Mouse (Mus musculus) kidney, adult 8-10 months (tissue): ENCODE measurements around the gene Crybg2.

Experiments used
- DNase-seq, 2 experiments: peaks; one replicate each; pipeline ENCODE4 v3.0.0; 2022

Gene Crybg2

GRCm38 (mm10) chr4:134122281-134122680, 61.7 kb downstream of the Crybg2 start:
- DNase-seq: no peak

GRCm38 (mm10) chr4:134123147-134123546, 62.5 kb downstream of the Crybg2 start:
- DNase-seq: no peak

GRCm38 (mm10) chr4:134123680-134124551, 63.3 kb downstream of the Crybg2 start:
- no peak for DNase-seq

GRCm38 (mm10) chr4:134125383-134126060, 64.9 kb downstream of the Crybg2 start:
- DNase-seq: no peak

- no peak for DNase-seq
Observed at GRCm38 (mm10) chr4:134126300-134127120, 65.9 kb downstream of the Crybg2 start.

- no peak for DNase-seq
Observed at GRCm38 (mm10) chr4:134127121-134127455, 66.5 kb downstream of the Crybg2 start.

- DNase-seq: no peak
Observed at GRCm38 (mm10) chr4:134127793-134128192, 67.2 kb downstream of the Crybg2 start.

GRCm38 (mm10) chr4:134128221-134128982, 67.8 kb downstream of the Crybg2 start, which contains the start of gene Sh3bgrl3:
Sh3bgrl3 (minus strand) TSS chr4:134128789.
- peak; percentile 81 to 87 for DNase-seq

GRCm38 (mm10) chr4:134128983-134129362, 68.4 kb downstream of the Crybg2 start:
- no peak for DNase-seq

GRCm38 (mm10) chr4:134129482-134129881, 68.9 kb downstream of the Crybg2 start:
- DNase-seq: no peak

- no peak for DNase-seq
Observed at GRCm38 (mm10) chr4:134132117-134132516, 71.5 kb downstream of the Crybg2 start.

- no peak for DNase-seq
Observed at GRCm38 (mm10) chr4:134132519-134133095, 72.0 kb downstream of the Crybg2 start.

GRCm38 (mm10) chr4:134136280-134136926, 75.8 kb downstream of the Crybg2 start:
- DNase-seq: no peak

- no peak for DNase-seq
Observed at GRCm38 (mm10) chr4:134138857-134139256, 78.2 kb downstream of the Crybg2 start.
